20 mouse cellular contexts compared by ENCODE assay signal in genomic region chr3:34565386-34565785, GRCm38 (mm10).
A peak's percentile ranks its signal among the peaks of the same experiment; 100 is the strongest.
DNase-seq lines count a peak whose midpoint lies in the region; ATAC-seq and TF ChIP-seq lines count a peak whose summit lies in the region.
"Had no signal": no experiment of that assay in that cellular context is flagged by ENCODE, and none has a peak within 500 bp of the region (broad histone marks: within the 10 kb centered on the region; RNA-seq: fewer than 3 reads in every experiment).

No protein-coding gene starts in this region.

- no peak for TF ChIP-seq CTCF in lung, embryonic 14.5 days (IDR thresholded peaks at IDR 0.05; ENCODE audit: low read depth)

- H3K27me3 ChIP-seq in lung, embryonic 14.5 days (ENCODE audit: insufficient read depth, low read length): no peaks in the 10 kb centered on the region
- H3K27me3 ChIP-seq in limb, embryonic 10.5 days (ENCODE audit: low read depth, poor library complexity, severe bottlenecking): no peaks in the 10 kb centered on the region
- H3K27me3 ChIP-seq: lung, embryonic 15.5 days; neural tube, embryonic 12.5 days had no signal

- WGBS in lung, embryonic 14.5 days: 33% methylated on average over 4 of the region's 4 CpGs
- WGBS in limb, embryonic 10.5 days: 75% methylated on average over 4 of the region's 4 CpGs

- H3K36me3 ChIP-seq in lung, embryonic 14.5 days (ENCODE audit: insufficient read depth): no peaks in the 10 kb centered on the region
- no peaks in the 10 kb centered on the region for H3K36me3 ChIP-seq in limb, embryonic 10.5 days
- H3K36me3 ChIP-seq: heart, embryonic 10.5 days; lung, embryonic 15.5 days; neural tube, embryonic 12.5 days had no signal

- H3K4me3 ChIP-seq in lung, embryonic 14.5 days (ENCODE audit: low read depth, low read length): no peak overlapping the region
- no peak overlapping the region for H3K4me3 ChIP-seq in limb, embryonic 10.5 days
- H3K4me3 ChIP-seq: heart, embryonic 10.5 days; lung, embryonic 15.5 days; neural tube, embryonic 12.5 days had no signal

- no peak for ATAC-seq in lung, embryonic 14.5 days (ENCODE audit: insufficient read depth)
- ATAC-seq: activated CD4-positive, CD25-positive, alpha-beta regulatory T cell, adult 4 months had no signal

- no peaks in the 10 kb centered on the region for H3K4me1 ChIP-seq in lung, embryonic 14.5 days (ENCODE audit: insufficient read depth)
- peaks cover 6% of the 10 kb centered on the region; the same call in 1 of the 2 replicates for H3K4me1 ChIP-seq in limb, embryonic 10.5 days
- H3K4me1 ChIP-seq: lung, embryonic 15.5 days had no signal

- DNase-seq in heart, adult 11 months: peak; percentile 59
- DNase-seq in heart, postnatal 10 days: no peak
- peak; percentile 11 for DNase-seq in lung, embryonic 14.5 days
- DNase-seq in lung, postnatal 10 days: no peak
- DNase-seq in Muller cell, postnatal 12 days (ENCODE audit: inconsistent ontology term): peak; percentile 71
- DNase-seq in limb, embryonic 10.5 days (ENCODE audit: low spot score): peak; percentile 25
- no peak for DNase-seq in gastrocnemius, postnatal 36 days
- DNase-seq: adrenal gland, adult 8-10 months; cerebellum, adult 11-12 months; cerebellum, postnatal 10 days; kidney, adult 2 months; lung, postnatal 4 days; right cerebral cortex, postnatal 14 days had no signal

- H3K9ac ChIP-seq in lung, embryonic 14.5 days: no peak overlapping the region
- H3K9ac ChIP-seq: liver, embryonic 14.5 days; lung, embryonic 15.5 days; neural tube, embryonic 12.5 days had no signal

- no peaks in the 10 kb centered on the region for H3K9me3 ChIP-seq in lung, embryonic 14.5 days (ENCODE audit: low read depth, low read length)
- H3K9me3 ChIP-seq in limb, embryonic 10.5 days (replicated peaks): no peaks in the 10 kb centered on the region
- H3K9me3 ChIP-seq: heart, embryonic 10.5 days; lung, embryonic 15.5 days; neural tube, embryonic 12.5 days had no signal

- intact Hi-C loops in heart, postnatal 10 days (cut with DNase I): no loop called here
- intact Hi-C loops in gastrocnemius, postnatal 36 days (cut with DNase I): no loop called here

- no peak overlapping the region for H3K27ac ChIP-seq in lung, embryonic 14.5 days (ENCODE audit: low read depth)
- H3K27ac ChIP-seq in limb, embryonic 10.5 days: no peak overlapping the region
- H3K27ac ChIP-seq: kidney, postnatal 0 days; liver, embryonic 14.5 days; lung, embryonic 15.5 days; neural tube, embryonic 12.5 days; stomach, postnatal 0 days had no signal

- H3K4me2 ChIP-seq in lung, embryonic 14.5 days: no peak overlapping the region
- H3K4me2 ChIP-seq: lung, embryonic 15.5 days; neural tube, embryonic 12.5 days had no signal

Comparison
In these comparisons a context has a peak if more than half of its experiments do, and no peak if none do; other contexts are left out.
1. DNase-seq: peak in heart, adult 11 months (single experiment), lung, embryonic 14.5 days (single experiment), Muller cell, postnatal 12 days (single experiment) and limb, embryonic 10.5 days (single experiment); none in heart, postnatal 10 days (0 of 2), lung, postnatal 10 days (single experiment) and gastrocnemius, postnatal 36 days (0 of 2).